Mouse (Mus musculus) v-Abl transformed pro-B cells (cell line): ENCODE measurements around the gene Cnga4.
"Not testable (repeated sequence)": the region's sequence is repeated elsewhere in the genome, so short reads cannot be mapped to it uniquely, and the experiment has no call there.

Experiments used
- in situ Hi-C, 2 experiments: fragments of 400-800 bp; cut with MboI; formaldehyde crosslinking; loops; one replicate each; pipeline ENCODE4 v1.15.1; 2025; ENCODE audit not compliant: unreplicated experiment in 2 of 2

Cnga4 gene

DNA sequence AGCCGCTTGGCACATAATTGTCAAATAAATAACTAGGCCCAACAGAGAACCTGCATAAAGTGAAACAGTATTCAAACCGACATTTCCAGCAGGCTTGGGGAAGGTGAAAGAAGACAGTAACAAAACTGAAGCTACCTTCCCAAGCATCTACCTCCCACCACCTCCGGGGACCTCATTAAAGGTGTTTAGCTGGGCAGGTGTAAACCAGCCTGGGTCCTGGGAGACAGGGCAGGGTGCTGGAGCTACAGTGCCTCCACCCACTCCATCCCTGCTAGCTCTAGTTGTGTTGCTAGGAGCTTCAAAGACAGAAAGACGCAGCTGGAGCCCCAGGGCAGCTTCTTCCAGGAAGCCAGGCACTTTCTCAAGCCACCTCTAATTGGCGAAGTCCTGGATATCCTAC is at the start of gene Cnga4:
TSS of gene Cnga4 (plus strand) at position 301 of the 400 bp plus-strand sequence.
- in situ Hi-C loops = loop anchor here (10.0 to 25.0 kb wide), 3 partner anchors 208 to 792 kb away; partner anchors contain the start of genes Hpx (in 1 of the 2), Mrpl17 (in 1 of the 2), Olfr655 (in 1 of the 2) and Olfr656 (in 1 of the 2)

DNA sequence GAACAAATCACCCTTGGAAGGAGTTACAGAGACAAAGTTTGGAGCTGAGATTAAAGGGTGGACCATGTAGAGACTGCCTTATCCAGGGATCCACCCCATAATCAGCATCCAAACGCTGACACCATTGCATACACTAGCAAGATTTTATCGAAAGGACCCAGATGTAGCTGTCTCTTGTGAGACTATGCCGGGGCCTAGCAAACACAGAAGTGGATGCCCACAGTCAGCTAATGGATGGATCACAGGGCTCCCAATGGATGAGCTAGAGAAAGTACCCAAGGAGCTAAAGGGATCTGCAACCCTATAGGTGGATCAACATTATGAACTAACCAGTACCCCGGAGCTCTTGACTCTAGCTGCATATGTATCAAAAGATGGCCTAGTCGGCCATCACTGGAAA is 48.3 kb upstream of the Cnga4 start:
- in situ Hi-C loops = not testable (repeated sequence)

DNA sequence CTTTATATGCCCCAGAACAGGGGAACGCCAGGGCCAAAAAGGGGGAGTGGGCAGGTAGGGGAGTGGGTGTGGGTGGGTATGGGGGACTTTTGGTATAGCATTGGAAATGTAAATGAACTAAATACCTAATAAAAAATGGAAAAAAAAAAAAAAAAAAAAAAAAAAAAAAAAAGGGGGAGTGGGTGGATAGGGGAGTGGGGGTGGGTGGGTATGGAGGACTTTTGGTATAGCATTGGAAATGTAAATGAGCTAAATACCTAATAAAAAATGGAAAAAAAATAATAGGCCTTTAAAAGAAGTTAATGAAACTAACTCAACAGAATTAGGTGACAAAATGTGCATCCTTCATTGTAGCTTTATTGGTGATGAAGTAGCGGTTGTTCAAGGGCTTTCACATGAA is 47.9 kb upstream of the Cnga4 start:
- in situ Hi-C loops = not testable (repeated sequence)

GRCm38 (mm10) chr7:105361713-105362112 is 42.7 kb upstream of the Cnga4 start:
- in situ Hi-C loops = no loop called here

GRCm38 (mm10) chr7:105367268-105367667 is 37.1 kb upstream of the Cnga4 start:
- in situ Hi-C loops = no loop called here

- in situ Hi-C loops = no loop called here
These were observed 36.4 kb upstream of the Cnga4 start, which contains the start of gene Olfr692 for GRCm38 (mm10) chr7:105367930-105368329. TSS of gene Olfr692 (plus strand) at chr7:105368230.

DNA sequence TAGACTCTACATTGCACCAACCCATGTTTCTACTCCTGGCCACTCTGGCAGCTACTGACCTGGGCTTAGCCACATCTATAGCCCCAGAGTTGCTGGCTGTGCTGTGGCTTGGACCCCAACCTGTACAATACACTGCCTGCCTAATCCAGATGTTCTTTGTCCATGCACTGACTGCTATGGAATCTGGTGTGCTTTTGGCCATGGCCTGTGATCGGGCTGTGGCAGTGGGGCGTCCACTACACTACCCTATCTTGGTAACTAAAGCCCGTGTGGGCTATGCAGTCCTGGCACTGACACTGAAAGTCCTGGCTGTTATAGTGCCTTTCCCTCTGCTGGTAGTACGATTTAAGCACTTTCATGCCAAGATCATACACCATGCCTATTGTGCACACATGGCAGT is 35.8 kb upstream of the Cnga4 start:
- in situ Hi-C loops = no loop called here

- in situ Hi-C loops = no loop called here
These were observed 31.5 kb upstream of the Cnga4 start for GRCm38 (mm10) chr7:105372912-105373311.

- in situ Hi-C loops = no loop called here
These were observed 30.9 kb upstream of the Cnga4 start for GRCm38 (mm10) chr7:105373509-105373908.

GRCm38 (mm10) chr7:105373976-105374375 is 30.4 kb upstream of the Cnga4 start:
- in situ Hi-C loops = no loop called here

GRCm38 (mm10) chr7:105374866-105375265 is 29.5 kb upstream of the Cnga4 start, which contains the start of gene Gm5901:
TSS of gene Gm5901 (plus strand) at chr7:105375038.
- in situ Hi-C loops = loop anchor here in 1 of 2 experiments (25.0 kb wide), 2 partner anchors 862 to 1188 kb away; partner anchors contain the start of genes Olfr648 and Olfr649

- in situ Hi-C loops = loop anchor here in 1 of 2 experiments (25.0 kb wide), 2 partner anchors 857 to 1193 kb away; partner anchors contain the start of genes Olfr648 and Olfr649
These were observed 24.0 kb upstream of the Cnga4 start for GRCm38 (mm10) chr7:105380329-105380728.

DNA sequence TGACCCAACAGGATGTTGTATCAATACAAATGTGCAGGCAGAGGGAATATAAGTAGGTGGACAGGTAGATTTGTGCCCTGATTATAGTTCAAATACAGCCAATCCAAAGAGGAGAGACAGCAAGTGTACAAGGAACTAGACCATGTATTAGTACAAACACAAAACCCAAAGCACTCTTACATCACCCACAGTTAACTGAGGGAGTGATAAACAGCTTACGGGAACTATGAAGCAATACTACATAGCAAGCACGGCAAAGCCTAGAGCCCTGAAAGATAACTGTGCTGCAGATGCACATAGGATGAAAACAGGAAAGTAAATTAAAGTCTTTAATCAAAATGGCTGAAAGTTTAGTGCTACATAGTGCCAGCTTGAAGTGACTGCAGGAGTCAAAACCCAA is 16.7 kb upstream of the Cnga4 start:
- in situ Hi-C loops = loop anchor here in 1 of 2 experiments (25.0 kb wide), 2 partner anchors 850 to 1200 kb away; partner anchors contain the start of genes Olfr648 and Olfr649

DNA sequence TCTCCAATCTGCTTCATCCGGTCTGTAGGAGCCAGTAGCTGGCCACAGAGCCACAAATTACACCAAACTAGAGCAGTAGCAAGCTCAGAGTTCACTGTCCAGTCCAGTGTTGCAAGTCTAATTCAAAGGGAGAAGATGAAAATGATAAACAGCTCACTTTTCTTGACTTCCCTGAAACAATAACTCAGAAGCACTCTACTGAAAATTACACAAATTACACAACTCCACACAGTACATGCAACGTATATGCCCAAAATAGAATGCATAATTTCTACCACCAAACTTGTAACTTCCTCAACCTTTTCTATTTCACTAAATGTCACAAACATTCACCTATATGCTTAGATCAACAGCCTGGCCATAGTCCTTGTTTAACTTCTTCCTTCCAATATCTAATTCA is 14.1 kb upstream of the Cnga4 start:
- in situ Hi-C loops = loop anchor here in 1 of 2 experiments (25.0 kb wide), 2 partner anchors 847 to 1203 kb away; partner anchors contain the start of genes Olfr648 and Olfr649

GRCm38 (mm10) chr7:105394606-105395005 is 9.8 kb upstream of the Cnga4 start:
- in situ Hi-C loops = loop anchor here in 1 of 2 experiments (25.0 kb wide), 2 partner anchors 843 to 1207 kb away; partner anchors contain the start of genes Olfr648 and Olfr649

- in situ Hi-C loops = loop anchor here in 1 of 2 experiments (25.0 kb wide), 2 partner anchors 842 to 1208 kb away; partner anchors contain the start of genes Olfr648 and Olfr649
These were observed 9.1 kb upstream of the Cnga4 start for GRCm38 (mm10) chr7:105395131-105395820.

GRCm38 (mm10) chr7:105396126-105396525 is 8.2 kb upstream of the Cnga4 start:
- in situ Hi-C loops = loop anchor here in 1 of 2 experiments (25.0 kb wide), 2 partner anchors 841 to 1209 kb away; partner anchors contain the start of genes Olfr648 and Olfr649

- in situ Hi-C loops = loop anchor here in 1 of 2 experiments (25.0 kb wide), 2 partner anchors 838 to 1212 kb away; partner anchors contain the start of genes Olfr648 and Olfr649
These were observed 5.1 kb upstream of the Cnga4 start for GRCm38 (mm10) chr7:105399058-105399934.

DNA sequence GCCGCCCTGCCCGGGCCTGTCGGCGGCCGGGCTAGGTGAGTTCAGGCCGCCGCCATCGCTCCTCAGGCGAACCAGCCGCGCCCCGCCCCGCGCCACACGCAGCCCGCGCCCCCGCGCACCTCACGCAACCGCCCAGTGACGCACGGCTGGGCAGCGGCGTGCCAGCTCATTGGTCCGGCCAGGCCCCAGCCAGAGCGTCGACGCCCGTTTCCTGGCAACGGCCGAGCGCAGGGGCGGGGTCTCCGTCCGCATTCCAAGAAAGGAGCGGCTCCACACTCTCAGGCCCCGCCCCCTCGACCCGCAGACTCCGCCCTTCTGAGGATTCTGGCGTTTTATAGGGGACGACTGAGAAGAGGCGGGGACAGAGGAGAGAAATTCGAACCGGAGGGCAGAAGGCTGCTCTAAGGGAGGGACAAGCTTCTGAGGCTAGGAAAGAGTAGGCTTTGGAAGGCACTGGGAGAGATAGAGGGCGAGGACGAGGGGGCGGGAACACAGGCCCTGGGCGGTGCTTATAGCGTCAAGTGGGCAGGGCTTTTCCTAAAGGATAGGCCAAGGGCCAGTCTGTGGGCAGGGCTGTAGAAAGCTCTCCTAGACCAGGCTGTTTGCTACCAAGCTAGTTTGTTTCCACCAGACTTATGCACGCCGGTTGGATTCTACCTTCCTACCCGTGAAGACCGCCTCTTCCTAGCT is 4.3 kb upstream of the Cnga4 start, which contains the start of gene Fam160a2:
TSS of gene Fam160a2 (minus strand) at position 120 of the 690 bp plus-strand sequence.
- in situ Hi-C loops = loop anchor here (10.0 to 25.0 kb wide), 5 partner anchors 212 to 1213 kb away; partner anchors contain the start of genes Hpx (in 1 of the 2), Mrpl17 (in 1 of the 2), Olfr648 (in 1 of the 2) and Olfr649 (in 1 of the 2)
